Mouse (Mus musculus) embryonic facial prominence, embryonic 11.5 days (tissue): ENCODE data around the gene Dcaf8. TPM values are rescaled to one million over a fixed set of nuclear protein-coding genes. Genes with fewer than 3 reads are reported as not detected.

Experiments used
- ATAC-seq: fragments of 200-750 bp; cut with Nextera tagmentation; replicated peaks from 2 replicates; pipeline ENCODE4 v1.8.0; 2017; ENCODE audit warnings: low read depth; ENCODE audit not compliant: insufficient number of reproducible peaks, low FRiP score, low TSS enrichment
- DNase-seq: peaks from one replicate; pipeline ENCODE4 v3.0.0-alpha.2; 2015; ENCODE audit warnings: low spot score
- H3K27ac ChIP-seq: fragments of 300-500 bp; sonication (generic); replicated peaks from 2 replicates; pipeline ENCODE4 v1.5.1; 2014; ENCODE audit warnings: mild to moderate bottlenecking, low read depth, low read length, control low read depth
- H3K27me3 ChIP-seq: fragments of 300-500 bp; sonication (generic); 2 replicates; pipeline ENCODE4 v1.6.1; 2014; ENCODE audit warnings: mild to moderate bottlenecking, low read length, moderate library complexity, mixed read lengths; ENCODE audit not compliant: control insufficient read depth, insufficient read depth
- H3K36me3 ChIP-seq: fragments of 300-500 bp; sonication (generic); replicated peaks from 2 replicates; pipeline ENCODE4 v1.6.1; 2014; ENCODE audit warnings: low read depth, mild to moderate bottlenecking, low read length, moderate library complexity, mixed read lengths; ENCODE audit not compliant: control insufficient read depth, insufficient read depth
- H3K4me1 ChIP-seq: fragments of 300-500 bp; sonication (generic); 2 replicates; pipeline ENCODE4 v1.6.1; 2014; ENCODE audit warnings: low read length, mixed read lengths; ENCODE audit not compliant: control insufficient read depth, insufficient read depth
- H3K4me2 ChIP-seq: fragments of 300-500 bp; sonication (generic); 2 replicates; pipeline ENCODE4 v1.6.1; 2014; ENCODE audit warnings: low read depth, mild to moderate bottlenecking, control low read depth, low read length, moderate library complexity
- H3K4me3 ChIP-seq: fragments of 300-500 bp; sonication (generic); 2 replicates; pipeline ENCODE4 v1.5.1; 2014; ENCODE audit warnings: low read depth, low read length, control low read depth
- H3K9ac ChIP-seq: fragments of 300-500 bp; sonication (generic); replicated peaks from 2 replicates; pipeline ENCODE4 v1.6.1; 2014; ENCODE audit warnings: mild to moderate bottlenecking, control low read depth, low read length
- H3K9me3 ChIP-seq: fragments of 300-500 bp; sonication (generic); replicated peaks from 2 replicates; pipeline ENCODE4 v1.6.1; 2016; ENCODE audit warnings: mild to moderate bottlenecking, low read length, inconsistent platforms, mixed read lengths; ENCODE audit not compliant: control insufficient read depth
- WGBS: fragments of 180-500 bp; shearing (Covaris S2); extraction: QIAGEN DNeasy Blood & Tissue Kit; methylation state at CpG from one replicate; pipeline ENCODE4 v1.1.7; 2014; 5-methylcytosine and 5-hydroxymethylcytosine counted together
- polyA plus RNA-seq: library from polyadenylated mRNA; unstranded; fragments of >200 nt; fragmentation: Nextera tagmentation; extraction: Ambion mirVana; gene quantifications from 2 replicates; pipeline ENCODE4 v1.2.1, GENCODE M21; 2014

Dcaf8 gene
- polyA plus RNA-seq, 1 experiment from 2014 or later, result 103 TPM

- DNase-seq (no peak), ATAC-seq (no peak)
- 93% methylated on average over 21 of the region's 21 CpGs for WGBS
- Histone ChIP-seq H3K4me3 (no peak overlapping the region), H3K9me3 (no peaks in the 10 kb centered on the region), H3K4me1 (no peaks in the 10 kb centered on the region), H3K27ac (no peak overlapping the region), H3K36me3 (peaks cover 11% of the 10 kb centered on the region; the same call in 1 of the 2 replicates), H3K27me3 (no peaks in the 10 kb centered on the region), H3K4me2 (no peak overlapping the region), H3K9ac (no peak overlapping the region)
Measured at GRCm38 (mm10) chr1:172172381-172172780, 24.5 kb downstream of the Dcaf8 start.

GRCm38 (mm10) chr1:172173181-172173580 lies 25.3 kb downstream of the Dcaf8 start:
- H3K4me3 ChIP-seq, result no peak overlapping the region
- no peaks in the 10 kb centered on the region for H3K4me1 ChIP-seq
- no peak overlapping the region for H3K9ac ChIP-seq
- H3K4me2 ChIP-seq, result no peak overlapping the region
- ATAC-seq, result no peak
- H3K36me3 ChIP-seq, result peaks cover 11% of the 10 kb centered on the region; the same call in 1 of the 2 replicates
- WGBS, result 91% methylated on average over 5 of the region's 5 CpGs
- no peaks in the 10 kb centered on the region for H3K27me3 ChIP-seq
- DNase-seq, result no peak
- no peaks in the 10 kb centered on the region for H3K9me3 ChIP-seq
- no peak overlapping the region for H3K27ac ChIP-seq

- DNase-seq, result no peak
- H3K27ac ChIP-seq, result no peak overlapping the region
- H3K4me2 ChIP-seq, result no peak overlapping the region
- H3K9ac ChIP-seq, result no peak overlapping the region
- no peak for ATAC-seq
- no peaks in the 10 kb centered on the region for H3K4me1 ChIP-seq
- H3K4me3 ChIP-seq, result no peak overlapping the region
- WGBS, result 93% methylated on average over 7 of the region's 7 CpGs
- H3K27me3 ChIP-seq, result no peaks in the 10 kb centered on the region
- H3K9me3 ChIP-seq, result no peaks in the 10 kb centered on the region
- H3K36me3 ChIP-seq, result peaks cover 4% of the 10 kb centered on the region; the same call in 1 of the 2 replicates
Measured at GRCm38 (mm10) chr1:172177791-172178190, 29.9 kb downstream of the Dcaf8 start.

DNA sequence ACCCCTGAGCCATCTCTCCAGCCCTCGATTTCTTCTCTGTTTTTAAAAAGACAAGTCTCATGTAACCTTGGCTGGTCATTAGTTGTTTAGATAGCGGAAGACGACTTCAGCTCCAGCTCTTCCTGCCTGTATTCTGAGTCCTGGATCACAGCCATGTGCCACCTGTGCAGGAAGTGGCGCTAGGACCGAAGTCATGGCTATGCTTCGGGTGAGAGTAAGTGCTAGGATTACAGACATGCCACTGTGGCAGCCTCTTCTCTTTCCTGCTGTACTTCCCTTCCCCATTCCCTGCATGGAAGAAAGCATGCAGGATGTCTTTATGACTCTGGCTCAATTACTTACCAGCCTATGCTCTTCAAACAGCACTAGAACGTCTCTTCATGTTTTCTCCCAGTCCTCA lies 31.2 kb downstream of the Dcaf8 start:
- no peak overlapping the region for H3K4me2 ChIP-seq
- peaks cover under 1% of the 10 kb centered on the region; the same call in 1 of the 2 replicates for H3K36me3 ChIP-seq
- DNase-seq (no peak), ATAC-seq (no peak)
- H3K9ac ChIP-seq, result no peak overlapping the region
- H3K4me1 ChIP-seq, result no peaks in the 10 kb centered on the region
- H3K9me3 ChIP-seq, result no peaks in the 10 kb centered on the region
- H3K27me3 ChIP-seq, result no peaks in the 10 kb centered on the region
- no peak overlapping the region for H3K27ac ChIP-seq
- WGBS, result 76% methylated on average over 7 of the region's 7 CpGs
- H3K4me3 ChIP-seq, result no peak overlapping the region

GRCm38 (mm10) chr1:172180881-172181280 lies 33.0 kb downstream of the Dcaf8 start:
- Histone ChIP-seq H3K27ac (no peak overlapping the region), H3K4me2 (no peak overlapping the region), H3K27me3 (no peaks in the 10 kb centered on the region), H3K4me1 (no peaks in the 10 kb centered on the region), H3K9ac (no peak overlapping the region), H3K36me3 (no peaks in the 10 kb centered on the region; the same call in 1 of the 2 replicates), H3K9me3 (no peaks in the 10 kb centered on the region), H3K4me3 (no peak overlapping the region)
- DNase-seq, result no peak
- ATAC-seq, result no peak
- 76% methylated on average over 4 of the region's 4 CpGs for WGBS

- H3K27ac ChIP-seq, result no peak overlapping the region
- H3K4me1 ChIP-seq, result no peaks in the 10 kb centered on the region
- peaks cover 1% of the 10 kb centered on the region for H3K36me3 ChIP-seq
- H3K4me2 ChIP-seq, result no peak overlapping the region
- ATAC-seq (no peak), DNase-seq (no peak)
- 93% methylated on average over 3 of the region's 3 CpGs for whole genome bisulfite sequencing
- H3K27me3 ChIP-seq, result no peaks in the 10 kb centered on the region
- no peak overlapping the region for H3K9ac ChIP-seq
- H3K9me3 ChIP-seq, result no peaks in the 10 kb centered on the region
- no peak overlapping the region for H3K4me3 ChIP-seq
Measured at GRCm38 (mm10) chr1:172181777-172182176, 33.9 kb downstream of the Dcaf8 start.

GRCm38 (mm10) chr1:172183056-172183455 lies 35.2 kb downstream of the Dcaf8 start:
- Histone ChIP-seq H3K9me3 (no peaks in the 10 kb centered on the region), H3K4me2 (no peak overlapping the region), H3K4me1 (no peaks in the 10 kb centered on the region), H3K36me3 (peaks cover 3% of the 10 kb centered on the region), H3K27me3 (no peaks in the 10 kb centered on the region), H3K9ac (no peak overlapping the region), H3K4me3 (no peak overlapping the region), H3K27ac (no peak overlapping the region)
- DNase-seq, result no peak
- WGBS, result 92% methylated on average over 6 of the region's 6 CpGs
- no peak for ATAC-seq

- ATAC-seq, result no peak
- Histone ChIP-seq H3K36me3 (peaks cover 3% of the 10 kb centered on the region), H3K27me3 (no peaks in the 10 kb centered on the region)
Measured at GRCm38 (mm10) chr1:172183915-172184314, 36.0 kb downstream of the Dcaf8 start.

More at GRCm38 (mm10) chr1:172183915-172184314, 36.0 kb downstream of the Dcaf8 start:
- Histone ChIP-seq H3K4me2 (no peak overlapping the region), H3K27ac (no peak overlapping the region), H3K4me3 (no peak overlapping the region), H3K9ac (no peak overlapping the region), H3K4me1 (no peaks in the 10 kb centered on the region), H3K9me3 (no peaks in the 10 kb centered on the region)
- no peak for DNase-seq
